Mouse (Mus musculus) yolk sac, embryonic 10.5 days (tissue): ENCODE data around the gene Htr6.
A peak's percentile ranks its signal among the peaks of the same experiment; 100 is the strongest.

Experiments used
- DNase-seq: peaks from one replicate; pipeline ENCODE4 v3.0.0-alpha.2; 2017; ENCODE audit warnings: low spot score

Gene Htr6

DNA sequence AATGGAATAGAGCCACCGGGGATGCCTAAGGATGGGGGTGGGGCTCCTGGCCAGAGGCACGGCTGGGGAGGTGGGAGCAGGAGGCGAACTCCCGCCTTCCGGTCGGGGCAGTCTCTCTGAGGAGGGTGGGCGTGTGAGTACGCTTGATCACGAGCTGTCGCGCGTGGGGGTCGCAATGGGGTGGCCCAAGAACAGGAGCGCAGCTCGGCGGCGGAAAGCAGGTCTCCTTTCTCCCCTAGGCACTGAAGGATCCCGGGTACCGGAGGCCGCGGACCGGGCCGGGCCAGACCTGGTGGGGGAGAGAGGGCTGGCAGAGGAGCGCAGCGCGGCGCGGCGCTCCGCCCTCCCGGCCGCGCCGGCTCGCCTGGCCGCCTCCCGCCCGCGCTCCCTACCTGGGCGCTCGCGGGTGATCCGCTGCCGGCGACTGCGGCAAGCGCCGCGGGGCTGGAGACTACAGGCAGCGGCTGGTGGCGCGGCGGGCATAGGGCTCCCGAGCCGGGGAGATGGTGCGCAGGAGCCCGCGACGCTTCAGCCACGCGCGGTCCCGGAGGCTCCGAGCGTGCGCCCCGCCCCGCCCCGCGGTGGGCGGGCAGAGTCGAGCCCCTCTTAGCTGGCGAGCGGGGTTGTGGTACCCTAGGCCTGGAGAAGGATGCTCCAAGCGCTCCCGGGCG is at the start of gene Htr6:
Gene Htr6, minus strand, starts transcription at position 530 of the 671 bp plus-strand sequence.
- no peak for DNase-seq

DNA sequence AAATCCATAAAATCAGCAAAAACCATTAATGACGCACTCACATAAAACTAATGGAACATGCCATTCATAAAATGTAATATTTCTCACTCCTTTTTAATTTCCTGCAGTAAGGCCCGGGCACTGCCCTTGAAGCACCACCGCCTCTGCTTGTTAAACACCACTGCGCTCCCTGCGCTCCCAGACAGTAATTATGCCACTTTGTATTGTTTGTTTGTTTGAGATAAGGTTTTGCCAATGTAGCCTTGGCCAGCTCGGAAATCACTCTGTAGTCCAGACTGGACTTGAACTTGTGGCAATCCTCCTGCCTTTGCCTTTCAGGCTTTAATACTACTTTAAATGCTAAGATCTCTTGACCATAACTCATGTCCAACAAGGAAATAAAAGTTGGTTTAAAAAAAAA is 49.6 kb upstream of the Htr6 start:
- no peak for DNase-seq

DNA sequence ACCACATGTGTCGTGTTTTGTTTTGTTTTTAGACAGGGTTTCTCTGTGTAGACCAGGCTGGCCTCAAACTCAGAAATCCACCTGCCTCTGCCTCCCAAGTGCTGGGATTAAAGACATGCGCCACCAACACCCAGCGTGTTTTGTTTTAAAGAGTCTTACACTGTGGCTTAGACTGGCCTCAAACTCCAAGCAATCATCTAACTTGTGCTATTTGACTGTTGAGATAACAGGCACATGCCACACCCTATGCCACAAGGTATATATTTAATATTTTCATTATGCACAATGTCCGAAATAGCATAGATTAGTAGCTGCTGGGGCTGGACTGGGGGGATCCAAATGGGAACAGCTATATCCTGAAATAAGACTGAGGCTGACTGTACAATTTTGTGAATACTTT is 47.2 kb upstream of the Htr6 start:
- no peak for DNase-seq

DNA sequence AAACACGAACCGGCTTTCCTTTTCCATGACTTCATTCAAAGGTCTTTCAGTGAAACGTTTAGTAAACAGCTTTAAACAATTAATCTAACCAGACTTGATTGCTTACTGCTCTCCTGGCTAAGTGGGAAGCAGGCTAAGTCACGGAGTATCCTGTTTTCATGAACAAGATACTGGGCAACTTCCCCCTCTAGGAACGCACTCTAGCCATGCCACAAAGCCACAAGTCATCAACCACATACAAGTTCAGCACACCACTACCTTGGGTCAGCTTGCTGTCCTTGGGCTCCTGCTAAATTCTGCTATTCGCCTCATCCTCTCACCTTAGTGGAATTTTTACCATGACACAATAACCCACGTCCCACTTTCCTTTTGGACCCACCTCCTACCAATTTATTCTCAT is 45.6 kb upstream of the Htr6 start:
- no peak for DNase-seq

DNA sequence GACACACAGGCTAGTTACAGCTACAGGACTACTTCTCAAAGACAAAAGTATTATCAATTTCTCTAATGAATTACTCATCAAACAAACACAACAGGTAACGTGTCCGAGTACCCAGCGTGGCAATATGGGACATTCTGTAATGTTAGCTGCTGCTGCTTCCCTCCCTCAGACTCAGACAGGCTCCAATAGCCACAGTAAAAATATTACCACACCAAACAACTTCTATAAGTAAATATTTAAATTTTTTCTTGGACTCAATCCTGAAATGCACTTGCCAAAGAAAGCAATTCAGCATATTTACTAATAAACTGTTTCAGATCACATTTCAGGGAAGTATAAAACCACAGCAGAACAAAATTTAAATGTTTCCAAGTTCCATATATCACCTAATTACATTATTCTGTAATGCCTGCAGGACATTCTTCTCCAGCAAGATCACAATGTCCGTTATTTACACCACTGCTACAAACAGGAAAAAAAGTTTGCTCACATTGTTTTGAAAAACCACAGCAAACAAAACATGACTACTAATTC is 45.0 kb upstream of the Htr6 start:
- DNase-seq = no peak

DNA sequence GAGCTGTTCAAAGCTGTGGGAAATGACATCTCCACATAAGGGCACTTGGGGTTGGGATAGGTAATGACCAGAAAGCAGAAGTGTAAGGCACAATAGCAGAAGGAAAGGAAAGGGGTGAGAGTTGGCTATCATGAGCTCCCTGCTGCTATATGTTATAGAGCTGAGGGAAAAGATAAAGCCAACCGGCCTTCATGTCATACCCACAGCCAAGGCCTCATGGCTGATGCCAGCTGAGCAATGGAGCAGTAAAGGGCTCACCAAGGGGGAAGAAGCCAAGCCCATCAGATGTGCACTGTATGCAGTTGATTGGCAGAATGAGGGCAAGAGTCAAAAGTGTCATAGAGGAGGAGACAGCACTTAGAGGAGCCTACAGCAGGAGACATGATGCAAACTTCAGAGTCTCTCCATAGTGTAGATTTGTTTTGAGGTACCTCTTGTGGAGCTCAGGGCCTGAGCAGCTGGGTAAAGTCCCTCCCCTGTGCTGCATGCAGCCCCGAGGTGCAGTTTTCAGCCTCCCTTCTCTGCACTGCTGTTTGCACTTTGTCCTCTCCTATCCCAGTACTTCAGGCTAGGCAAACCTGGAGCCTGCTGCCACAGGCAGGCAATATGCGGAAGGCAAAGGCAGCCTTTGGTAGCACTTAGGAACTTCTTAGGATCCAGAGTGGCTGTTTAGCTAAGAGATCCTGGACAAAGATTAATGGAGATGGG is 41.1 kb upstream of the Htr6 start:
- peak; percentile 35 for DNase-seq

DNA sequence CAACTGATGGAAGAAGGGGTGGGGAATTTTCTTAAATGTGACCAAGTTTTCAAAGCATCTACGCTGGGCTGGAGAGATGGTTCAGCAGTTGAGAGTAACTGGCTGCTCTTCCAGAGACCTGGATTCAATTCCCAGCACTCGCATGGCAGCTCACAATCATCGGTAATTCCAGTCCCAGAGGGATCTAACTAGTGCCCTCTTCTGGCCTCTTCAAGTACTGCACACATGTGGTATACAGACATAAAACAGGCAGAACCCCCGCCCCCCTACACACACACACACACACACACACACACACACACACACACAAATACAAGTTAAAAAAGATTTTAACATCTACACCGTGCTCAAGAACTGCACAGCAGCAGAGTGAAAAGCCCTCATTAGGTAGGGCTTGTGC is 40.4 kb upstream of the Htr6 start:
- DNase-seq = no peak

DNA sequence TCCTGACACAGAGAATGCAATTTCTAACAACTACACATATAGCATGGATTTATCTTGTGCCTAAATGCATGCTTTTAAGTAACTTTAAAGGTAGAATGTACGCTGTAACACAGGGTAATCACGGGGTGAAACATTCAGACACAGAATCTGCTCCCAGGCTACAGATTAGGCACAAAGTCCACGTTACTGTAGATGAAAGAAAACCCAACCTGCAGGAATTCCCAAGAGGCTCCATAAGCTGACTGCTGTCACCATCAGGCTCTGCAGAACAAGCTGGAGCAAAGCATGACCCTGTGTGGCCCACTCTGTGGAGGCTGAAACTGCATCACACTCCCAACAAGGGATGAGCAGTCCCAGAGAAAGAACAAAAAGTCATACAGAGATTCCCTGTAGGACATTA is 37.1 kb upstream of the Htr6 start:
- DNase-seq = no peak

DNA sequence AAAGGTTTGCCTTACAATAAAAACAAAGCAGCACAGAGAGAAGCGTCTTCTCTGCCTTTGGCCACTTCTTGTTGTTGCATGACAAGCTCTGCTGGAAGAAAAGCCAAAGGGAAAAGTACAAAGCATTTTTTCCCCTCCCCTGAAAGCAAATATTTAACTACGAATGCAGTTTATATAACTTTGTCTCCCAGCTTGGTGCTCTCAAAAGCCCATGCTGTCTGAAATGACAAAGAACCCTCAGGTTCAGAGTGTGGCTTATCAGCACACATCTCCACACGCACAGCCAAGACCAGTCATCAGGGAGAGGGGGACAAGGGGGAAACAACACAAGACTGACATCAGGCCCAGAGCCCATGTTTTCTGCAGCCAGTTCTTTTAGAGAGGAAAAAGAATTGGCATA is 36.1 kb upstream of the Htr6 start:
- DNase-seq = no peak

DNA sequence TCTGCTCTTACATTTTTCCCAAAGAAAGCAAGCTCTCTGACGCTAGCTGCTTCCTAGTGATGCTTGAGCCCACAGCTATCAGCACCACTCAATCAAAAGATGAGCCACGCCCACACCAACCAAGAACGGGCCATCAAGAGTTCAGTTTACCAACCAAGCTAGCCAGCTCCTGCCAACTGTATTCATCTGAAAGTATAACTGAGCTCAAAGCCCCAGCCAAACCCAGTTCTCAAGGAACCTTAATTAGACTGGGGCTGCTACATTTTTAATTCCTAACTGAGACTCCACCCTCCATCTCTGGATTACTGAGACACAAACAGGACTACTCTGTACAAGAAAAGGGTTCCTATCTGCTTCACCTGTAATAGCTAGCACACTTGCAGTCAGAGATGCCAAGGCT is 35.5 kb upstream of the Htr6 start:
- no peak for DNase-seq

DNA sequence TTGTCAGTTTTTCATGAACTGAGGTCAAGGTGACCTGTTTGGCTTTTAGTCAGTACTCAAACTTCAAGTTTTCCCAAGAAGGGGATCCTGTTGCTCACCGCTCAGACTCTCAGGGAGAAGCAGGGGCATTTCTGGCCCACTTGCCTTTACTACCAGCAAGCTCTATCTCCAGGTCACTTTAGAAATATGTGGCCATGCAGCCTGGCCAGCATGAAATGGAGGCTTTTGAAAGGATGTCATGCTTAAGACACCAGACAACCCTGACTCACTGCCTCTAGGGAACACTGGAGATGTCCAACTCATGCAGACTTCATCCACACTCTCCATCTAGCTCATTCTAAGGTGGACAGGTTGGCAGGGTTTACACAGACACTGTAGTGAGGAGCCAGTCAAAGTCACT is 30.1 kb upstream of the Htr6 start:
- no peak for DNase-seq

DNA sequence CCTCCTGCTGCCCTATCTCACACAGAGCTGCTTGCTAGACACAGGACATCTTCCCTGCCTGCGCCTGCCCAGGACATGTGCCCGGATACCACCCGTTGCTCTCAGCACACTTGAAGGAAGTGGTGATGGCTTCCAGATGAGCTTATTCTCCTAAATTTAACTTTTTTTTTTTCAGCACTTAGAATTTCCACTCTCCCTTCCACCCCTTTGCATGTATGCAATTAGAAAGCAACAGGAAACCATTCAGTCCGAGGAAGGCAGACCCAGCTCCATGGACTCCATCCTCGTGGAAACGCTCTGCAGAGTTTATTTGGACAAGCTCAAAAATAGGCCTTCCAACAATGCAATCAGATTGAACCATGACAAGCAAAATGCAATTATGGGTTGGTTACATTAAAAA is 26.2 kb upstream of the Htr6 start:
- no peak for DNase-seq

DNA sequence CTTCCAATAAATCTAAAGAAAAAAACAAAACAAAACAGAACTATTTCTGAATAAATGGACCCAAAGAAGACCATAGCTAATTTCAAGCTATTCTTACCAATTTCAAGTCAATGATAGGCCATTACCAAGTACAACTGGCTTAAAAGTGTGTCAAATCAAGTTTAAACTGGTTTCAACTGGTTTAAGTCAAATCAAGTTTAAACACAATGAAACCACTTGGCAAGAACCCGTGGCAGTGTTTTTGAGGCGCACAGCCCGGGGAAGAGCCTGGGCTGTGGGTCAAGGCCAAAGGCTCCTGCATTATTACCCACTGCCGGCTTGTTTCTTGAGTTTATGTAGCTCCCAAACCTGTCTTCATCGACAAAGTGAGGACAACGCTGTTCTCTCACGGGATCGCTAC is 25.0 kb upstream of the Htr6 start:
- DNase-seq = no peak

DNA sequence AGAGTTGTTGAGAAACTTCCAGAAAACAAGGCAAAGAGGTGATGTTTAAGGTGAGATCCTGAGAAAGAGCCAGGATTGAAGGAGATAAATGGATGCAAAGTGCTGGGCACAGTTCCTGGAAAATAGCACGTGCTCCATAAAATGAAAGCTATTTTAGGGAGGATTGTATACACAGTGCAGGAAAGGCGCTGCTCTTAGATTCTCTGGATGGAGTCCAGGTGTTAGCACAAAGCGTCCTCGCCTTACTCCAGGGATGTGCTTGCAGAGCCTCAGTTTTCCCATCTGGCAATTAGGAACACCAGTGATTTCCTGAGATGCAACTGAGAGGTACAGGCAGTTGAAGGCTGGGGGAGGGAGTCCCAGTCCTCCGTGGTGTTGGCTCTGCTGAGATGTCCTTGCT is 20.8 kb upstream of the Htr6 start:
- no peak for DNase-seq

DNA sequence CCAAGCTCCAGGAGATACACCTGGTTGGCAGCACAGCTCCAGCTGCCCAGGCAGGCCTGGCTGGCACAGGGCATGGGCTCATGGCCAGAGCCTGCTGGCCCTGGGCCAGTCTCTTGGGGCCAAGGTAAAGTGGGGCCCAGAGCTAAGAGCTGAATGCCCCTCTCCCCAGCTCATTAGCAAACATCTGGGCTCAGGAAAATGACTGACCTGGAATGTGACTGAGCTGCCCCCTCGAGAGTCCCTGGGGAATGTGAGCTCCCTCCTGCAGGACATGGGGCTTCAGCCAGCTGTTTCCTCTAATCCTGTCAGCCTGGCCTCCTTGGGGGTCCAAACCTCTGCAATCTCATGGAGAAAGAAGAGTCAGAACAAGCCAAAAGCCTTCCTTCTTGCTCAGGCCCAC is 20.0 kb upstream of the Htr6 start:
- DNase-seq = no peak

DNA sequence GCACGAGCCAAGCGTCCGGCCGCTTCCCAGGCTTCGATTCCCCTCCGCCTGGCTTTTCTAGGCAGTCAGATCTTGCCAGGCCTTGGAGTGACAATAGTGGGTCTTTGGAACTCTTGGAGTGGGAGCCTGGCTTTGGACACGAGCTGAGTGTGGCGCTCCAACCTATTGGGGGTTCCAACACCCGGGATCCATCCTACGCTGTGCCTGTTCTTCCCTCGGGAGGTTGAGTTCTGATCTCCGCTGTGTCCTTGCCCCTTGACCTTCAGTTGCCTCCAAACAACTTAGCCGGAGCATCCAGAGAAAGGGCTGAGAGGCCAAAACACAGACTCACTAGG is 17.8 kb upstream of the Htr6 start:
- DNase-seq = no peak

DNA sequence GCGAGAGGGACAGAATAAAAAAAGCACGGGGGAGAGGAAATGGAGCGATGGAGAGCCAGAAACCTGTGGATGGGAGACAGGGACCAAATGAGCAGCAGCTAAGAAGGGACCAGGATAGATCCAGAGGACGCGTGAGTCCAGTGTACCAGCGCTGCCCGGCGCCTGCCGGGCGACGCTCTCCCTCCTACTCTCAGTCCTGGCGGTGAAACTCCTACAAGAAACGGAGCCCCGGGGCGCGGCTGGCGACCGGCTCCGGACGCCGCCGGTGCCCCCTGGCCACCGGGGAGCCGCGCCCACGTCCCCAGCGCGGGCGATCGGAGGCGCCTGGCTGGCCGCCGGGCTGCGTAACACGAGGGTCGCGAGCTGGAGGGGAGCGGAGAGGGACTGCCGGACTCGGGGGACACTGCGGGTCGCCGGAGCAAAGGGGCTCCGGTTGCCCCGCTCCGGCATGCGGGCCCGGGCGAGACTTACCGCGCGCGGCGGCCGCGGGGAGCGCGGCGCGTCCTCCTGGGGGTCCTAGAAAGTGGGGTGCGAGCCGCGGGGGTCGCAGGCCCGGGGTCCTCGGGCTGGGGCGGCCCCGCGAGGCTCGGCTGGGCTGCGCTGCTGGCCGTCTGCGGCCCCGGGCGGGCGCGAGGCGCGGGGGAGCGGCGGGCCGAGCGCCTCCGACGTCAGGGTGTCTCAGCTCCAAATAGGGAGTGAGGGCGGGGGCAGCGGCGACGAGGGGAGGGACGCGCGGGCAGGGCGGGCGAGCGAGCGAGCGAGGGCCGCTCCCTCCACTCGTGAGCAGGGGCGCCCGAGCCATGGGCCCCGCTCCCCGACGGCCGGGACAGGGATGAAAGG is 17.2 kb upstream of the Htr6 start, which contains the start of gene Nbl1:
Gene Nbl1, minus strand, starts transcription at position 638 of the 840 bp plus-strand sequence.
- no peak for DNase-seq

DNA sequence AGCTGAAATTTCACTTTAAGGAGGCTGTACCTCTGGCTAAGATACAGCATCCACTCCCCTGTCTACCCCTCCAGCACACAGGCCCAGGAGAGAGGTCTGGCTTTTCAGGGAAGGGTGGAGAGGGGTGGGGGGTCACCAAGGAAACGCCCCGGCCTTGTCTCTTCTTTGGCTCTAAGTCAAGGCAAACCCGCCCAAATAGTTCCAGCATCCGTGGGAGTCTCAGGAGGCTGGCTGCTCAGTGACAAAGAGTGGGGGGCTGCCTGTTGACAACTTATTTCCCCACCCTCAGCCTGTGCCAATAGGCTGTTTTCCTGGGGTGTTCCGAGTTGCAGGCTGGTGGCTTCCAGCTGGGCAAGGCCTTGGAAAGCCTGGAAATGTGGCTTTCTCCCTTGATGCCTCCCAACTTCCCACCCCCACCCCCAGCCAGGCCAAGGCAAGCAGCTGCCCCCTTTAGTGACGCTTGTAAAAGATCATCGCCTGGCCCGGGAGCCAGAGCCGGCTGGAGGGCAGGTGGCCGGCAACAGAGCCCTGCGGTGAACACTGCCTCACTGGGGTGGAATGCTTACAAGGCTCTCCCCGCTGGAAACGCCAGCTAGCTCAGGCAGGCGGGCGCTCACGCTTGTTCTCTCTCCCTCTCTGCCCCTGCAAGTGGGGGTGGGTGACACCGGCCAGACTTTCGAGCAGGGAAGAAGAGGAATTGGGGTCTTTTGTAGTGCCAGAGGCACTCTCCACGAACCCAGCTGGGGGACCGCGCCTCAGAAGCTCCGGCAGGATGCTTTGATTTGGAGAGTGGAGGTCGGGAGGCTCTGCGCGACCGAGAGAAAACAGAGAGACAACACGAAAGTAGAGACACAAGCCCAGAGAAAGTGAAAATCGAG is 16.3 kb upstream of the Htr6 start:
- no peak for DNase-seq

DNA sequence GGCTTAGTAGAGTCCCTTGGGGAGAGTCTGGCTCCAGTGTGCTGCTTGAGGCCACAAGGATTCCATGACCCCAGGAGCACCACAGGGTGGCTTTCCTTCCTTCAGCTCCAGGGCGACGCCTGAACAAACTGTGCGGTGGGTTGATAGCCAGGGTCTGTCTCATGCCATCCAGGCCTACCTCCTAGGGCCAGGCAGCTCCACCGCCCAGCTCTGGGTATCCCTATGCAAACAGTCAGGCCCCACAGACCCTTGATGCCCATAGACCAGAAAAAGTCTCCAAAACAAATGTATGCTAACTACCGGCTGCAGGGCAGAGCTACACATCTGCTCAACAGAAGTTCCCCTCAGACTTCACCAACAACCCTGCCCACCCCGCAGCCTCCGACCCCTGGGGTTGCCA is 15.7 kb upstream of the Htr6 start:
- DNase-seq = no peak

DNA sequence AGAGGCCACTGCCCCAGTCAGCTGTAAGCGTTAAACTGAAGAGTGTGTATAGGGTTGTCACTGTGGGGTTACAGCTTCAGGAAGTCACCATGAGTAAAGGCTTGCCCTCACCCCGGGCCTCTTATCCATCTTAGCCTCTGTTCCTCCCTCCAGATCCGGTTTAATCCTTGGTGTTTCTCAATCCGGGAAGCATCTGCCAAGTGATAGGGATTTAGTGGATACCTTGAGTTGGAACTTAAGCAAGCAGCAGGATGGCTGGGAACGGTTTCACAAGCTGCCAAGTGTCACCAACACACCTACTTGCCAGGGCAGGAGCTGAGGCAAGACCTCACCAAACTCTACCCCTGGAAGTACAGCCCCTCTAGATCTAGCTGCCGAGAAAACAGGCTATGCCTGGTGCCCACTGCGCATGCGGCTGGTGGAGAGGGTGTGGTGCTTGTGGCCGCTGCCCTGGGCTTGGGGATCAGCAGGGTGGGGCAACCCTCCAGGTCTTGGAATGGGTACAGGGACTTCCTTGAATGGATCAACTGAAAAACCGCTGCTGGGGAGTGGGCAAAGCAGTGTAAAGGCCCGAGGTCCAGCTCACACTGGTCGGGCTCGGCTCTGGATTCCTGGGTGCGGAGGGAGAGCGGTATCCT is 15.1 kb upstream of the Htr6 start:
- no peak for DNase-seq

DNA sequence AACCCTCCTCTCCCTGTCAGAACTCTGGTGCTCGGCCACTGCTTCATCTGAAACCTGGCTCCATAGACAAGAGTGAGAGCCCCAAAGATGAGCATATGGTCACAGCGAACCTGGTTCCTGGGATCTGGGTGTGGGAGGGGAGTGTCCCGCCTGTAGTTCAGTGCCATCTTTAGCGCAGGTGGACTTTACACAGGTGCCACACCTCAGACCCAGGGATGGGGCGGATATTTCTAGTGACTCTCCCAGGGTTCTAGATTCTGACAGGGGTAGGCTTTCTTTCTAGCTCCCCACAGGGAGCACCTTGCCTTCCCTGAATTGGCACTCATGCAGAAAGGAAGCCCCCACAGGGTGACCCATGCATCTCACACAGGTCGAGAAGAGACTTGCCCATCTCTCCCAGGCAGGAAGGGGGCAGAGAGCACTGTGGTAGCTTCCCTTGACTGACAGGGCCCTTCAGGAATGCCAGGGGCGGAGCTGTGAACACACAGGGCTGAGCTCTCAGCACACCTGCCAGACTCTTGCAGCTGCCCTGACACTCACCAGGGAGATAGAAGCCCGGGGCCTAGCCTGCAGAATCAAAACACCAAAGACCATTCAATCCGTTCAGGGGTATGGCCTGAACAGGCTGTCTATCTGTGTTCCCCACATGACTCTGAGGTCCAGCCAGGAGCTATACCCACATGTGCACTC is 13.8 kb upstream of the Htr6 start:
- no peak for DNase-seq
